Mouse (Mus musculus) heart, postnatal 0 days (tissue): ENCODE data around the gene Gm4707. TPM values are rescaled to one million over a fixed set of nuclear protein-coding genes. Genes with fewer than 3 reads are reported as not detected.

Experiments used
- ATAC-seq: fragments of 200-750 bp; cut with Nextera tagmentation; 2 replicates; pipeline ENCODE4 v1.8.0; 2017; ENCODE audit warnings: low read depth, moderate number of reproducible peaks, moderate library complexity; ENCODE audit not compliant: insufficient read depth
- DNase-seq: peaks from one replicate; pipeline ENCODE4 v3.0.0-alpha.2; 2016; ENCODE audit warnings: low spot score
- H3K27ac ChIP-seq: fragments of 300-500 bp; sonication (generic); 2 replicates; pipeline ENCODE4 v1.5.1; 2014; ENCODE audit warnings: low read depth, mild to moderate bottlenecking
- H3K27me3 ChIP-seq: fragments of 300-500 bp; sonication (generic); 2 replicates; pipeline ENCODE4 v1.6.1; 2014; ENCODE audit warnings: low read length, mixed read lengths; ENCODE audit not compliant: control insufficient read depth, insufficient read depth
- H3K36me3 ChIP-seq: fragments of 300-500 bp; sonication (generic); replicated peaks from 2 replicates; pipeline ENCODE4 v1.6.1; 2014; ENCODE audit warnings: low read length, mixed read lengths; ENCODE audit not compliant: control insufficient read depth, insufficient read depth
- H3K4me1 ChIP-seq: fragments of 300-500 bp; sonication (generic); 2 replicates; pipeline ENCODE4 v1.6.1; 2014; ENCODE audit warnings: antibody characterized with exemption; ENCODE audit not compliant: control insufficient read depth, insufficient read depth
- H3K4me2 ChIP-seq: fragments of 300-500 bp; sonication (generic); 2 replicates; pipeline ENCODE4 v1.6.1; 2014; ENCODE audit warnings: low read depth, mild to moderate bottlenecking, low read length, moderate library complexity
- H3K4me3 ChIP-seq: fragments of 300-500 bp; sonication (generic); 2 replicates; pipeline ENCODE4 v1.5.1; 2014; ENCODE audit warnings: low read depth, low read length
- H3K9ac ChIP-seq: fragments of 300-500 bp; sonication (generic); replicated peaks from 2 replicates; pipeline ENCODE4 v1.6.1; 2014; ENCODE audit warnings: low read depth, low read length, mixed read lengths
- H3K9me3 ChIP-seq: fragments of 300-500 bp; sonication (generic); replicated peaks from 2 replicates; pipeline ENCODE4 v1.6.1; 2016; ENCODE audit warnings: low read length; ENCODE audit not compliant: control insufficient read depth
- CTCF ChIP-seq: IDR thresholded peaks from 2 replicates; pipeline ENCODE4 v1.5.1; 2016; ENCODE audit warnings: antibody characterized with exemption, control low read depth, low read depth
- EP300 ChIP-seq: IDR thresholded peaks from 2 replicates; pipeline ENCODE4 v1.6.1; 2016; ENCODE audit warnings: antibody characterized with exemption, low read depth
- WGBS: fragments of 180-500 bp; shearing (Covaris S2); extraction: QIAGEN DNeasy Blood & Tissue Kit; methylation state at CpG from one replicate; pipeline ENCODE4 v1.1.7; 2014; 5-methylcytosine and 5-hydroxymethylcytosine counted together
- polyA plus RNA-seq: library from polyadenylated mRNA; unstranded; fragments of >200 nt; fragmentation: Nextera tagmentation; extraction: Ambion mirVana; gene quantifications from 2 replicates; pipeline ENCODE4 v1.2.1, GENCODE M21; 2015
- total RNA-seq: library from RNA; depleted of rRNA; stranded (reverse); fragments of >200 nt; gene quantifications from 2 replicates; pipeline ENCODE4 v1.2.3, GENCODE M21; 2014; ENCODE audit warnings: low replicate concordance; rRNA removed

The Gm4707 gene
- total RNA-seq (0.69 and 5.1 TPM in 2 replicates), polyA plus RNA-seq (0.90 and 1.5 TPM in 2 replicates)

DNA sequence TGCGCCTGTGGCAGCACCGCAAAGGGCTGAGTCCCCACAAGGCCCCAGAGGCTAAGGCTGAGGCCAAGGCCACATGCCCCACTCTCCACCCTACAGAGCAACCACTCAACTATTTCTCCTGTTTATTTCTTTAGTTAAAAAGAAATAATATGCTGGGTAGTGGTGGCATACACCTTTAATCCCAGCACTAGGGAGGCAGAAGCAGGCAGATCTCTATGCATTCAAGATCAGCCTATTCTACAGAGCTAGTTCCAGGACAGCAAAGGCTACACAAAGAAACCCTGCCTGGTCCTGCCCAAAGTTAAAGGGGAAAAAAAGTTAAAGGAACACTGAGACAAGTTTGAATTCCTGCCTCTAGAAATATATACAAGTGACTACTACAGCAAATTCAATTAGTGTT lies at the start of gene Gm4707:
Gene Gm4707 (minus strand): TSS at position 101 of the 400 bp plus-strand sequence.
- Histone ChIP-seq H3K27me3 (no peaks in the 10 kb centered on the region), H3K36me3 (peaks cover 24% of the 10 kb centered on the region), H3K27ac (no peak within 1 kb of the TSS), H3K9ac (no peak within 1 kb of the TSS), H3K9me3 (no peaks in the 10 kb centered on the region), H3K4me3 (no peak within 1 kb of the TSS), H3K4me1 (no peaks in the 10 kb centered on the region), H3K4me2 (no peak within 1 kb of the TSS)
- DNase-seq (no peak), ATAC-seq (no peak)
- TF ChIP-seq CTCF: no peak
- TF ChIP-seq EP300: no peak
- 92% methylated on average over 2 of the region's 2 CpGs for WGBS

DNA sequence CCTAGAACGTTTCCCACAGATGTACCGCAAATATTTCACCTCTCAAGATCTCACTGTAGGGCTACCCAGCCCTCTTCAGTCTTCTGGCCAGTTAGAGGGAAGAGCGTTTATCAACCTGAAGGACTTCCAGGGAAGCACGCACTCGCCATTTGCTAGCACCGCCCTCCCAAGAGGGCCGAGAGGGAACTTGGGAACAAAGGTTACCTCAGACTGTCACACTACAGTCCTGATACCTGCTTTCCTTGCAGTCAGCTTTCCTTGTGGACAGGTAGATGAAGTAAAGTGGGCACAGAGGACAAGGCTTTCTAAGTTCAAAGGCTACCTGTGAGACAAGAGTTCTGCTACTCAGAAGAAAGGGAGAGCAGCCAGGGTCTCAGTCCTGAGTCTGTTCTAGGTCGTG lies 47.1 kb upstream of the Gm4707 start:
- no peak overlapping the region for H3K27ac ChIP-seq

GRCm38 (mm10) chr17:71495784-71496183 lies 36.1 kb upstream of the Gm4707 start:
- WGBS: 84% methylated on average over 4 of the region's 4 CpGs

More for the DNA sequence above, 47.1 kb upstream of the Gm4707 start:
- TF ChIP-seq EP300 (no peak), CTCF (no peak)
- no peaks in the 10 kb centered on the region for H3K9me3 ChIP-seq
- H3K27me3 ChIP-seq: no peaks in the 10 kb centered on the region
- H3K4me2 ChIP-seq: no peak overlapping the region
- no peak for ATAC-seq
- peaks cover 70% of the 10 kb centered on the region for H3K36me3 ChIP-seq
- DNase-seq: no peak
- WGBS: 84% methylated on average over 8 of the region's 8 CpGs
- no peak overlapping the region for H3K9ac ChIP-seq
- no peak overlapping the region for H3K4me3 ChIP-seq
- no peaks in the 10 kb centered on the region for H3K4me1 ChIP-seq

GRCm38 (mm10) chr17:71491332-71491686 lies 31.6 kb upstream of the Gm4707 start:
- no peak for TF ChIP-seq EP300
- TF ChIP-seq CTCF: no peak
- Histone ChIP-seq H3K4me2 (no peak overlapping the region), H3K4me1 (0 out of 2 replicates have a peak, but pooled peaks cover 3% of the 10 kb centered on the region), H3K9ac (no peak overlapping the region), H3K36me3 (peaks cover 17% of the 10 kb centered on the region), H3K4me3 (no peak overlapping the region), H3K27me3 (no peaks in the 10 kb centered on the region), H3K27ac (no peak overlapping the region), H3K9me3 (no peaks in the 10 kb centered on the region)
- 82% methylated on average over 4 of the region's 4 CpGs for WGBS
- DNase-seq: no peak
- ATAC-seq: no peak

More at GRCm38 (mm10) chr17:71495784-71496183, 36.1 kb upstream of the Gm4707 start:
- DNase-seq: no peak
- Histone ChIP-seq H3K27ac (no peak overlapping the region), H3K4me3 (no peak overlapping the region), H3K9ac (no peak overlapping the region), H3K4me1 (no peaks in the 10 kb centered on the region), H3K4me2 (no peak overlapping the region), H3K36me3 (peaks cover 58% of the 10 kb centered on the region), H3K27me3 (no peaks in the 10 kb centered on the region), H3K9me3 (no peaks in the 10 kb centered on the region)
- no peak for ATAC-seq
- TF ChIP-seq EP300: no peak
- TF ChIP-seq CTCF: no peak

GRCm38 (mm10) chr17:71490666-71491331 lies 31.1 kb upstream of the Gm4707 start:
- no peak overlapping the region for H3K27ac ChIP-seq
- no peak for ATAC-seq
- no peak overlapping the region for H3K9ac ChIP-seq
- no peaks in the 10 kb centered on the region for H3K9me3 ChIP-seq
- peaks cover 8% of the 10 kb centered on the region; the same call in 1 of the 2 replicates for H3K4me1 ChIP-seq
- no peak for DNase-seq
- H3K4me2 ChIP-seq: no peak overlapping the region
- peaks cover 12% of the 10 kb centered on the region for H3K36me3 ChIP-seq
- no peak overlapping the region for H3K4me3 ChIP-seq
- H3K27me3 ChIP-seq: no peaks in the 10 kb centered on the region
- whole genome bisulfite sequencing: 57% methylated on average over 9 of the region's 9 CpGs
- TF ChIP-seq CTCF (no peak), EP300 (no peak)
